Mouse (Mus musculus): ENCODE measurements at regions not wholly inside any gene's neighbourhood (a gene's known extent, or its start where the extent isn't known, plus 50 kb on each side); places are given as distances from the start of the nearest gene placed in this dataset.

- no peak for DNase-seq (ENCODE audit: extremely low spot score, low spot score)
- Histone ChIP-seq H3K36me3 (replicated peaks) (no peaks in the 10 kb centered on the region), H3K4me1 (peaks cover 9% of the 10 kb centered on the region), H3K4me3 (no peak overlapping the region), H3K27me3 (ENCODE audit: poor library complexity, severe bottlenecking) (0 out of 2 replicates have a peak, but pooled peaks cover 3% of the 10 kb centered on the region), H3K9me3 (no peaks in the 10 kb centered on the region), H3K27ac (no peak overlapping the region)
- WGBS = 90% methylated on average over 3 of the region's 3 CpGs
Measured at GRCm38 (mm10) chr19:59844270-59844669, 99.2 kb downstream of the Rab11fip2 start.

- DNase-seq (ENCODE audit: extremely low spot score, low spot score) = no peak
- Histone ChIP-seq H3K36me3 (replicated peaks) (no peaks in the 10 kb centered on the region), H3K27me3 (ENCODE audit: poor library complexity, severe bottlenecking) (0 out of 2 replicates have a peak, but pooled peaks cover 11% of the 10 kb centered on the region), H3K4me1 (peaks cover 22% of the 10 kb centered on the region), H3K4me3 (no peak overlapping the region), H3K9me3 (no peaks in the 10 kb centered on the region), H3K27ac (no peak overlapping the region)
- WGBS = 86% methylated on average over 1 of the region's 1 CpGs
Measured at GRCm38 (mm10) chr19:59846807-59847206, 96.6 kb downstream of the Rab11fip2 start.

GRCm38 (mm10) chr19:59850696-59851095 is 92.8 kb downstream of the Rab11fip2 start:
- Histone ChIP-seq H3K9me3 (no peaks in the 10 kb centered on the region), H3K36me3 (replicated peaks) (no peaks in the 10 kb centered on the region), H3K27me3 (ENCODE audit: poor library complexity, severe bottlenecking) (peaks cover 17% of the 10 kb centered on the region), H3K4me3 (no peak overlapping the region), H3K27ac (no peak overlapping the region), H3K4me1 (peaks cover 33% of the 10 kb centered on the region)
- no peak for DNase-seq (ENCODE audit: extremely low spot score, low spot score)
- WGBS = 54% methylated on average over 5 of the region's 5 CpGs

- Histone ChIP-seq H3K4me1 (peaks cover 33% of the 10 kb centered on the region), H3K9me3 (no peaks in the 10 kb centered on the region), H3K27ac (no peak overlapping the region), H3K36me3 (replicated peaks) (no peaks in the 10 kb centered on the region), H3K27me3 (ENCODE audit: poor library complexity, severe bottlenecking) (peaks cover 20% of the 10 kb centered on the region), H3K4me3 (no peak overlapping the region)
- no peak for DNase-seq (ENCODE audit: extremely low spot score, low spot score)
- 63% methylated on average over 1 of the region's 1 CpGs for WGBS
Measured at GRCm38 (mm10) chr19:59852011-59852738, 91.3 kb downstream of the Rab11fip2 start.
